Mouse (Mus musculus): ENCODE data around the gene Mlxip. TPM values are rescaled to one million over a fixed set of nuclear protein-coding genes. Genes with fewer than 3 reads are reported as not detected.

Gene Mlxip
- polyA plus RNA-seq, 1 experiment = 27.6 TPM

Other genes with a start within 250 kb of the Mlxip start
- gene Psmd9, start 225.4 kb upstream of the Mlxip start, polyA plus RNA-seq (2012; rRNA removed) = 24.8 and 26.7 TPM in 2 replicates
- gene Hpd, start 212.1 kb upstream of the Mlxip start, polyA plus RNA-seq (2012; rRNA removed) = 0.27 and 0.45 TPM in 2 replicates
- gene Wdr66, start 142.7 kb upstream of the Mlxip start, polyA plus RNA-seq (2012; rRNA removed) = 4.1 and 4.8 TPM in 2 replicates
- 10.5 and 14.8 TPM in 2 replicates for gene Bcl7a, start 51.0 kb upstream of the Mlxip start, polyA plus RNA-seq (2012; rRNA removed)
- gene Lrrc43, start 94.5 kb downstream of the Mlxip start, polyA plus RNA-seq (2012; rRNA removed) = not detected in 2 replicates
- not detected in 2 replicates for gene Il31, start 94.7 kb downstream of the Mlxip start, polyA plus RNA-seq (2012; rRNA removed)
- gene B3gnt4, start 115.7 kb downstream of the Mlxip start, polyA plus RNA-seq (2012; rRNA removed) = 0.13 and 0.15 TPM in 2 replicates
- 71.7 and 83.8 TPM in 2 replicates for gene Diablo, start 129.4 kb downstream of the Mlxip start, polyA plus RNA-seq (2012; rRNA removed)
- gene Gm49027, start 130.7 kb downstream of the Mlxip start, polyA plus RNA-seq (2012; rRNA removed) = 0.51 and 1.1 TPM in 2 replicates
- gene Vps33a, start 178.2 kb downstream of the Mlxip start, polyA plus RNA-seq (2012; rRNA removed) = 14.6 and 17.7 TPM in 2 replicates

Measured in urinary bladder, adult 2 months (tissue).